8 mouse cellular contexts compared by ENCODE assay signal in genomic region chr6:118455042-118455631, GRCm38 (mm10). TPM values are rescaled to one million over a fixed set of nuclear protein-coding genes. Genes with fewer than 3 reads are reported as not detected.
DNase-seq lines count a peak whose midpoint lies in the region; ATAC-seq and TF ChIP-seq lines count a peak whose summit lies in the region.

Zfp248 (minus strand) TSS chr6:118455528.

- peak within 1 kb of the TSS; percentile 8; the same call in 1 of the 2 replicates for H3K27ac ChIP-seq in CH12.LX (ENCODE audit: insufficient read depth, low read depth)
- peak within 1 kb of the TSS; percentile 96 for H3K27ac ChIP-seq in forebrain, embryonic 10.5 days
- H3K27ac ChIP-seq in heart, embryonic 15.5 days: peak within 1 kb of the TSS; percentile 85
- H3K27ac ChIP-seq in liver, embryonic 13.5 days: peak within 1 kb of the TSS; percentile 67
- peak within 1 kb of the TSS; percentile 93; the same call in 1 of the 2 replicates for H3K27ac ChIP-seq in stomach, embryonic 14.5 days (ENCODE audit: low read length)

- peaks cover 4 to 18% of the 10 kb centered on the region in 2 experiments; a peak in 3 of 4 replicates for H3K4me1 ChIP-seq in CH12.LX (ENCODE audit: control insufficient read depth in 1 of 2, insufficient read depth in 2 of 2)
- H3K4me1 ChIP-seq in forebrain, embryonic 10.5 days: peaks cover 20% of the 10 kb centered on the region
- peaks cover 10% of the 10 kb centered on the region for H3K4me1 ChIP-seq in heart, embryonic 15.5 days (replicated peaks)
- H3K4me1 ChIP-seq in liver, embryonic 13.5 days (replicated peaks): 0 out of 2 replicates have a peak, but pooled peaks cover 10% of the 10 kb centered on the region
- peaks cover 6% of the 10 kb centered on the region; the same call in 1 of the 2 replicates for H3K4me1 ChIP-seq in stomach, embryonic 14.5 days (ENCODE audit: control insufficient read depth, insufficient read depth, low read length)

- H3K79me2 ChIP-seq in CH12.LX (replicated peaks; ENCODE audit: control insufficient read depth, extremely low read depth, insufficient read depth, poor library complexity, severe bottlenecking): no peaks in the 10 kb centered on the region

- no peaks in the 10 kb centered on the region for H3K27me3 ChIP-seq in CH12.LX (replicated peaks)
- H3K27me3 ChIP-seq in forebrain, embryonic 10.5 days (ENCODE audit: poor library complexity, severe bottlenecking): peaks cover 11% of the 10 kb centered on the region
- no peaks in the 10 kb centered on the region for H3K27me3 ChIP-seq in heart, embryonic 15.5 days
- H3K27me3 ChIP-seq in liver, embryonic 13.5 days: no peaks in the 10 kb centered on the region
- H3K27me3 ChIP-seq in stomach, embryonic 14.5 days (ENCODE audit: control insufficient read depth, insufficient read depth, low read length): no peaks in the 10 kb centered on the region

- H3K4me3 ChIP-seq in CH12.LX (replicated peaks in 1 of 3; ENCODE audit: low read depth in 2 of 3, low read length in 2 of 3, poor library complexity in 1 of 3): peak within 1 kb of the TSS; percentile 81 to 89 (median 86)
- peak within 1 kb of the TSS; percentile 82 for H3K4me3 ChIP-seq in forebrain, embryonic 10.5 days
- peak within 1 kb of the TSS; percentile 66 for H3K4me3 ChIP-seq in heart, embryonic 15.5 days
- peak within 1 kb of the TSS; percentile 73 for H3K4me3 ChIP-seq in liver, embryonic 13.5 days (replicated peaks)
- peak within 1 kb of the TSS; percentile 63 for H3K4me3 ChIP-seq in stomach, embryonic 14.5 days (ENCODE audit: low read depth, low read length)

- in situ Hi-C loops in CH12.LX (cut with MboI; ENCODE audit: low pct_ligation_motif_present, low pct_unique_long_range_greater_than_20kb, low sequenced_read_pairs): no loop called here

- ATAC-seq in heart, embryonic 15.5 days (replicated peaks; ENCODE audit: insufficient number of reproducible peaks, insufficient read depth, low FRiP score, low read depth): peak; percentile 92
- ATAC-seq in liver, embryonic 13.5 days (ENCODE audit: low read depth): peak; percentile 84
- ATAC-seq in stomach, embryonic 14.5 days (ENCODE audit: insufficient number of reproducible peaks, insufficient read depth, low FRiP score, low read depth): peak; percentile 95

- TF ChIP-seq CTCF in CH12.LX (conservative IDR thresholded peaks at IDR 0.05 in 1 of 2, IDR thresholded peaks at IDR 0.05 in 1 of 2; ENCODE audit: low read depth in 2 of 2, low read length in 2 of 2): no peak

- peaks cover 0 to 10% of the 10 kb centered on the region in 2 experiments for H3K36me3 ChIP-seq in CH12.LX (replicated peaks in 1 of 2; ENCODE audit: control insufficient read depth in 1 of 2, insufficient read depth in 1 of 2, low read length in 1 of 2)
- peaks cover 16% of the 10 kb centered on the region for H3K36me3 ChIP-seq in forebrain, embryonic 10.5 days (replicated peaks)
- H3K36me3 ChIP-seq in heart, embryonic 15.5 days: no peaks in the 10 kb centered on the region; the same call in 1 of the 2 replicates
- no peaks in the 10 kb centered on the region for H3K36me3 ChIP-seq in liver, embryonic 13.5 days
- H3K36me3 ChIP-seq in stomach, embryonic 14.5 days (ENCODE audit: control insufficient read depth, insufficient read depth, low read length): peaks cover 3% of the 10 kb centered on the region

- under 1% methylated on average over 43 of the region's 43 CpGs for WGBS in forebrain, embryonic 10.5 days
- WGBS in heart, embryonic 15.5 days: under 1% methylated on average over 43 of the region's 43 CpGs
- under 1% methylated on average over 43 of the region's 43 CpGs for WGBS in liver, embryonic 13.5 days (ENCODE audit: insufficient replicate concordance)
- WGBS in stomach, embryonic 14.5 days: under 1% methylated on average over 43 of the region's 43 CpGs

- H3K9ac ChIP-seq in CH12.LX (ENCODE audit: insufficient read depth, low read depth): peak within 1 kb of the TSS; percentile 70
- H3K9ac ChIP-seq in heart, embryonic 15.5 days: peak within 1 kb of the TSS; percentile 72
- H3K9ac ChIP-seq in liver, embryonic 13.5 days: peak within 1 kb of the TSS; percentile 79
- peak within 1 kb of the TSS; percentile 88 for H3K9ac ChIP-seq in stomach, embryonic 14.5 days (replicated peaks; ENCODE audit: low read depth, low read length)

- no peak for TF ChIP-seq RAD21 in CH12.LX (IDR thresholded peaks at IDR 0.05; ENCODE audit: low read depth, low read length)

- peak; percentile 70 for TF ChIP-seq POLR2A in CH12.LX (IDR thresholded peaks at IDR 0.05; ENCODE audit: low read depth, low read length)

- H3K9me3 ChIP-seq in CH12.LX (replicated peaks; ENCODE audit: low read length): no peaks in the 10 kb centered on the region
- no peaks in the 10 kb centered on the region for H3K9me3 ChIP-seq in forebrain, embryonic 10.5 days
- H3K9me3 ChIP-seq in heart, embryonic 15.5 days (replicated peaks): no peaks in the 10 kb centered on the region
- no peaks in the 10 kb centered on the region for H3K9me3 ChIP-seq in liver, embryonic 13.5 days (replicated peaks)
- no peaks in the 10 kb centered on the region for H3K9me3 ChIP-seq in stomach, embryonic 14.5 days (ENCODE audit: control insufficient read depth, low read depth, low read length)

- dilution Hi-C loops in CH12.LX (cut with MboI; ENCODE audit: extremely low pct_ligation_motif_present, extremely low pct_unique_long_range_greater_than_20kb, low sequenced_read_pairs): no loop called here

- TF ChIP-seq EP300 in CH12.LX (IDR thresholded peaks at IDR 0.05; ENCODE audit: low read length): no peak

- DNase-seq in CH12.LX (ENCODE audit: extremely low read depth): peak; percentile 84
- DNase-seq in c-Kit-positive CD71-negative TER-119-negative erythroid progenitor cells, embryonic 14.5 days (ENCODE audit: low read depth): peak; percentile 65
- peak; percentile 88 for DNase-seq in forebrain, embryonic 10.5 days (ENCODE audit: extremely low spot score, low spot score)
- DNase-seq in kidney, postnatal 14 days: peak; percentile 92
- peak; percentile 64 for DNase-seq in liver, embryonic 13.5 days
- DNase-seq in natural killer cell, adult 2 months (ENCODE audit: low spot score in 2 of 2): peak; percentile 73 to 78

- peak within 1 kb of the TSS; percentile 58 for H3K4me2 ChIP-seq in CH12.LX (ENCODE audit: insufficient read depth, low read depth, poor library complexity, severe bottlenecking)
- H3K4me2 ChIP-seq in heart, embryonic 15.5 days: peak within 1 kb of the TSS; percentile 77
- H3K4me2 ChIP-seq in liver, embryonic 13.5 days: peak within 1 kb of the TSS; percentile 90
- H3K4me2 ChIP-seq in stomach, embryonic 14.5 days (replicated peaks; ENCODE audit: low read depth, low read length): peak within 1 kb of the TSS; percentile 68

TF ChIP-seq in CH12.LX, 34 proteins besides CTCF, POLR2A, EP300 and RAD21 (continues in another document):
- TF ChIP-seq MAFK (IDR thresholded peaks at IDR 0.05; ENCODE audit: insufficient replicate concordance, low read length): no peak
- TF ChIP-seq SIN3A (IDR thresholded peaks at IDR 0.05; ENCODE audit: low read length): peak; percentile 78
- no peak for TF ChIP-seq CHD1 (IDR thresholded peaks at IDR 0.05; ENCODE audit: low read depth, low read length)
- TF ChIP-seq MXI1 (IDR thresholded peaks at IDR 0.05; ENCODE audit: low read depth, low read length): peak; percentile 58
- no peak for TF ChIP-seq CHD2 (IDR thresholded peaks at IDR 0.05; ENCODE audit: low read length)
- peak; percentile 75 for TF ChIP-seq NELFE (IDR thresholded peaks at IDR 0.05; ENCODE audit: low read depth, low read length)
- TF ChIP-seq POLR2AphosphoS2 (IDR thresholded peaks at IDR 0.05; ENCODE audit: low read depth, low read length): 0 out of 2 replicates have a peak, but pooled peaks have one; percentile 43
- 0 out of 2 replicates have a peak, but pooled peaks have one; percentile 40 for TF ChIP-seq TBP (conservative IDR thresholded peaks at IDR 0.05; ENCODE audit: low read depth, low read length)
- peak; percentile 61; the same call in 1 of the 2 replicates for TF ChIP-seq TCF12 (IDR thresholded peaks at IDR 0.05; ENCODE audit: low read depth, low read length)
- TF ChIP-seq UBTF (IDR thresholded peaks at IDR 0.05; ENCODE audit: low read depth, low read length): no peak
- peak; percentile 42 for TF ChIP-seq BHLHE40 (IDR thresholded peaks at IDR 0.05; ENCODE audit: low read depth, low read length)
- TF ChIP-seq IRF4 (IDR thresholded peaks at IDR 0.05; ENCODE audit: low read depth, low read length): 0 out of 2 replicates have a peak, but pooled peaks have one; percentile 17
- TF ChIP-seq HCFC1 (IDR thresholded peaks at IDR 0.05; ENCODE audit: low read depth, low read length): peak; percentile 57
- TF ChIP-seq MYC (IDR thresholded peaks at IDR 0.05; ENCODE audit: low read depth, low read length): peak; percentile 54; the same call in 1 of the 2 replicates
- TF ChIP-seq USF1 (IDR thresholded peaks at IDR 0.05; ENCODE audit: low read depth, low read length): no peak
- TF ChIP-seq ZC3H11A (IDR thresholded peaks at IDR 0.05; ENCODE audit: low read depth, low read length): no peak
- TF ChIP-seq E2F4 (IDR thresholded peaks at IDR 0.05; ENCODE audit: insufficient replicate concordance, low read depth, low read length): no peak
- TF ChIP-seq MAZ (IDR thresholded peaks at IDR 0.05; ENCODE audit: low read depth, low read length): 0 out of 2 replicates have a peak, but pooled peaks have one; percentile 32
- TF ChIP-seq JUND (conservative IDR thresholded peaks at IDR 0.05; ENCODE audit: low read depth, low read length): no peak
- TF ChIP-seq ZKSCAN1 (IDR thresholded peaks at IDR 0.05; ENCODE audit: borderline replicate concordance, low read depth, low read length): no peak
- peak; percentile 64; the same call in 1 of the 2 replicates for TF ChIP-seq ZMIZ1 (IDR thresholded peaks at IDR 0.05; ENCODE audit: low read depth, low read length)
- no peak for TF ChIP-seq PAX5 (IDR thresholded peaks at IDR 0.05; ENCODE audit: low read length)
- TF ChIP-seq SMC3 (IDR thresholded peaks at IDR 0.05; ENCODE audit: low read depth, low read length): no peak
- no peak for TF ChIP-seq KAT2A (IDR thresholded peaks at IDR 0.05; ENCODE audit: insufficient replicate concordance, low read length)
- TF ChIP-seq MAX (IDR thresholded peaks at IDR 0.05; ENCODE audit: low read length): peak; percentile 38; the same call in 1 of the 2 replicates

RNA-seq across cellular contexts. Expression of gene Zfp248, which starts in this region (rescaled TPM):
- total RNA-seq in CH12.LX (2012; rRNA removed) (3.1 and 3.6 TPM in 2 replicates), CH12.LX (2014; rRNA removed) (3.5 and 3.7 TPM in 2 replicates)
- polyA plus RNA-seq in CH12.LX (2012; ENCODE audit: insufficient read length, low read depth): 3.5 and 4.2 TPM in 2 replicates
- polyA plus RNA-seq in forebrain, embryonic 10.5 days (2016; fragmentation: Nextera tagmentation; extraction: Ambion mirVana): 9.0 and 10.3 TPM in 2 replicates
- 3.8 and 5.4 TPM in 2 replicates for polyA plus RNA-seq in heart, embryonic 15.5 days (2015; fragmentation: Nextera tagmentation; extraction: Ambion mirVana)
- 1.2 and 1.6 TPM in 2 replicates for polyA plus RNA-seq in liver, embryonic 13.5 days (2015; fragmentation: Nextera tagmentation; extraction: Ambion mirVana)
- polyA plus RNA-seq in stomach, embryonic 14.5 days (2014; fragmentation: Nextera tagmentation; extraction: Ambion mirVana): 8.0 and 10.6 TPM in 2 replicates

Comparison
In these comparisons a context has a peak if more than half of its experiments do, and no peak if none do; other contexts are left out.
1. Peak in every context shown above with its lines: DNase-seq, ATAC-seq, H3K4me3 ChIP-seq and H3K27ac ChIP-seq.
2. H3K27ac ChIP-seq: peak in every context shown above with its lines; median percentile 96 in forebrain, embryonic 10.5 days; 93 in stomach, embryonic 14.5 days; 85 in heart, embryonic 15.5 days; 67 in liver, embryonic 13.5 days; 8 in CH12.LX.